Mouse (Mus musculus) urinary bladder, postnatal 10 days (tissue): Measurements from ENCODE around the gene Sugp2.
A peak's percentile ranks its signal among the peaks of the same experiment; 100 is the strongest.
"Not testable (repeated sequence)": the region's sequence is repeated elsewhere in the genome, so short reads cannot be mapped to it uniquely, and the experiment has no call there.

ENCODE experiments used
- DNase-seq: peaks from one replicate; pipeline ENCODE4 v3.0.0; 2022; ENCODE audit warnings: low spot score

The Sugp2 gene

GRCm38 (mm10) chr8:70234080-70234780, at the start of gene Sugp2, which contains the start of gene Armc6:
Sugp2 (plus strand) TSS chr8:70234226.
Armc6 (minus strand) TSS chr8:70234466.
- DNase-seq: peak; percentile 69

- DNase-seq: no peak
Observed at GRCm38 (mm10) chr8:70188707-70189106, 45.3 kb upstream of the Sugp2 start.

GRCm38 (mm10) chr8:70193238-70193637, 40.8 kb upstream of the Sugp2 start:
- no peak for DNase-seq

DNA sequence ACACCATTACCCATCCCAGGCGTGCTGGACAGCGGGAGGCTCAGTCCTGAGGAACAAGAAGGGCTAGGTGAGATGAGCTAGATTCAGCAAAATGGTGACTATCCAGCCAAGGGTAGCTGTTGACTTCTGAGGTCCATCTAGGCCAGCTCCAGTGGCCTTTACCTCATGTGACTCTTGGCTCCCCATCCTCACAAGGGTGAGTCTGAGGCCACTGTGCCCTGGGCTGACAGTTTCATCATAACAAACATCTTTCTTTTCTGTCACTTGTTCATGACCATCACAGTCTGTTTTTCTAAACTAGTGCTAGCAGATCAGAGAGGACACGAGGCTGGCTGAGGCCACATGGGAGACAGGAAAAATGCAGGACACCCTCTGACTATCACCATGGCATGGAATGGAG, 39.8 kb upstream of the Sugp2 start:
- DNase-seq: no peak

- no peak for DNase-seq
Observed at GRCm38 (mm10) chr8:70195762-70196161, 38.3 kb upstream of the Sugp2 start.

GRCm38 (mm10) chr8:70197603-70198002, 36.4 kb upstream of the Sugp2 start:
- DNase-seq: no peak

DNA sequence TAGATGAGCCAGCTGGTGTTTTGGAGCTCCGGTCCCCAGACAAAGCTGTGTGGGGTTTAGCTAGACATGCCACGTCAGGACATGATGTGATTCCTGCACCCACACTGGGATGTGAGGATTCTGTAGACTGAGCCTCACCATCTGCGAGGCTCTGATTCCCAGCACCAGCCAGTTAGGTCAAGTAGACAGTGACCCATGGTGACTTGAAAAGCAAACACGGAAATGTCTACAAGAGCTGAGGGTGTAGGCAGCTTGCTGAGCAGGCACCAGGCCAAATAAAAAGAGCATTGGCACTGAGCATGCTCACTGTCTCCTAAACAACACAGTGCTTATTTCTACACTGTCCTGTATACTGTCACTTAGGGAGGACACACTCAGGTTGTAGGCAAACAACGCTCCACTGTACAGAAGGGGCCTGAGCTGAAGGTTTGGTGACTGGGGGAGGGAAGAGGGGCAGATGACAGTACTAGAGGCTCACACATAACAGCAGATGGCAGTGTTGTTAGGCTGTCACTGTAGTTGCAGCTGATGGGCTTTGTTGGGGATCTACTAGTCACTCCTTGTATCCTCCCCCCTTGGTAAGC, 33.8 kb upstream of the Sugp2 start:
- DNase-seq: no peak

- DNase-seq: no peak
Observed at GRCm38 (mm10) chr8:70201417-70201816, 32.6 kb upstream of the Sugp2 start.

DNA sequence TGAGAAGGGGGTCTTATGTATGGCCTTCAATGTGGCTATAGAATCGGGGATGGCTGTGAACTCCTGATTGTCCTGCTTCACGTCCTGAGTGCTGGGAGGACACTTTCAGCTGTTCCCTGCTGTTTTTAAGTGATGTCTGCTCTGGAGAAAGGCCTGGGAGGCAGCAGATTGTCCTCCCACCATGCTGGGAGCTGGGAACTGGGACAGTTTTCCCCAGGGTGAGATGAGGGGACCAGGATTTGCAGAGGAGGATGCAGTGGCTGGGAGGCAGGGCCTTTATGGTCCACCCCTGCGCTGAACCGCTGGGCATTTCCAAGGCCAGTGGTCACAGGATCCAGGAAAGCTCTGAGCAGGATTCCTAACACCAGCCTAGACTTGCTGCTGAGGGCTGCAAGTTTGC, 31.0 kb upstream of the Sugp2 start:
- DNase-seq: no peak

DNA sequence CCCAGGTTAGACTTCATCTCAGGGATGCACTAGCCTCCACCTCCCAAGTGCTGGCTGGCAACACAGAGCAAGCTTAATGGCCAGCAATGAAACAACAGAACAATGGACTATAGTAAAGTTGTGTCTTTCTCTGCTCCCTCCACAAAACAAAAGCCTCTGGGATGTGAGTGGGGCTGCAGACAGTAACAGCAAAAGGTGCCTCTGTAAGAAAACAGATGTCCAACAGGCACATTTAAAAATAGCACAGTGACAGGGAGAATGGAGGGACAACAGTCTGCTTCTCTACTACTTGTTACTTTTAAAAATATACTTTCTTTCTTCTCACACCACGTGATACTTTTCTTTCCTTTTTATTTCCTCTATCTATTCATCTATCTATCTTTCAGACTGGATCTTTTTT, 29.3 kb upstream of the Sugp2 start:
- DNase-seq: no peak

- DNase-seq: no peak
Observed at GRCm38 (mm10) chr8:70208130-70208529, 25.9 kb upstream of the Sugp2 start.

- no peak for DNase-seq
Observed at GRCm38 (mm10) chr8:70210538-70210937, 23.5 kb upstream of the Sugp2 start.

GRCm38 (mm10) chr8:70211275-70211674, 22.8 kb upstream of the Sugp2 start:
- DNase-seq: no peak

DNA sequence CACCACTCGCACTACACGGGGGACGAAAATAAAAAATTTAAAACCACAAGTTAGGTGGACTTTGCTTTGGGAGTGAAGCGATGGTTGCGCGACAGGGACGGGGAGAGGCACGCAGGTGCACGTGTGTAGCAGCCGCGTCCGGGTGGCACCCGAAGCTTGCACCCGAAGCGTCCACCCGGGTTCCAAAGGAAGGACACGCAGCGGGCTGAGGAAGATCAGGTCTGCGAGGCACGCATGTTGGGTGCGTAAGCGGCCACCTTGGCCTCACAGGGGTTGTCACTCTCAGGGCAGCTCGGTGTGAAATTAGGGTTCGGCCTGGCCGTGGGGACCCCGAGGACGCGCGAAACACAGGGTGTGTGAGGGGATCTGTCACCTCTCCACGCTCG, 22.3 kb upstream of the Sugp2 start:
- DNase-seq: no peak

- DNase-seq: peak; percentile 91
Observed at GRCm38 (mm10) chr8:70212112-70213055, 21.6 kb upstream of the Sugp2 start, which contains the start of gene Slc25a42. Slc25a42 (minus strand) TSS chr8:70212305.

DNA sequence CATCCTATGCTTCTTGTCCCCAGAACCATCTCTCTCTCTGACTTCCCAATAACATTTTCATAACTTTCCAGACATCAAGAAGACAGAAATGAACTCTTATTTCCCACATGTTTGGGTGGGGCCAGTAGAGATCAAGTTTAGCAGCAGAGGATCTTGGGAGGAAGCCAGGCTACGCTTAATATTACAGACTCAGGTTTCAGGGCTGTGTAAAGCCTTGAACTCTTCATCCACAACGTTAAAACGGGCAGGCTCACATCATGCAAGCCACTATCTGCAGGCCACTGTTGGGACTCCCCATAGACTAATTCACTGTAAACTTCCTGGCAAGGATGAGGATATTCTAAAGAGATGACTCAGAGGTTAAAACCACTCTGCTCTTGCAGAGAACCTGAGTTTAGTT, 19.6 kb upstream of the Sugp2 start:
- no peak for DNase-seq

GRCm38 (mm10) chr8:70215092-70215491, 18.9 kb upstream of the Sugp2 start:
- no peak for DNase-seq

DNA sequence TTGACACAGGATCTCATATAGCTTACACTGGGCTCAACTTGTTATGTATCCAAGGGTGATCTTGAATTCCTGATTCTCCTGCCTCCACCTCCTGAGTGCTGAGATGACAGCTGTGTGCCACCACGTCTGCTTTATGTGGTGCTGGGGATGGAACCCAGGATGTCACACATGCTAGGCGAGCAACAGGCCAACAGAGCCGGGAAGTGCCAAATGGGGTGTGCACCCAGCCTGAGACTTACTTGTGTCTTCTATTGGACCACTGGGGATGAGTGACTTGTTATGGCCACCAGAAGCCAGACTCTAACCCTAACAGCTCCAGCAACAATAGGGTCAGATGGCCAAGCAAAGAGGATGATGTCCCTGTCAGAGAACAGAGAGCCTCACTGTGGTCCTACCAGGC, 17.9 kb upstream of the Sugp2 start:
- not testable (repeated sequence) for DNase-seq

- no peak for DNase-seq
Observed at GRCm38 (mm10) chr8:70216566-70216965, 17.5 kb upstream of the Sugp2 start.

- DNase-seq: no peak
Observed at GRCm38 (mm10) chr8:70217441-70217840, 16.6 kb upstream of the Sugp2 start.

DNA sequence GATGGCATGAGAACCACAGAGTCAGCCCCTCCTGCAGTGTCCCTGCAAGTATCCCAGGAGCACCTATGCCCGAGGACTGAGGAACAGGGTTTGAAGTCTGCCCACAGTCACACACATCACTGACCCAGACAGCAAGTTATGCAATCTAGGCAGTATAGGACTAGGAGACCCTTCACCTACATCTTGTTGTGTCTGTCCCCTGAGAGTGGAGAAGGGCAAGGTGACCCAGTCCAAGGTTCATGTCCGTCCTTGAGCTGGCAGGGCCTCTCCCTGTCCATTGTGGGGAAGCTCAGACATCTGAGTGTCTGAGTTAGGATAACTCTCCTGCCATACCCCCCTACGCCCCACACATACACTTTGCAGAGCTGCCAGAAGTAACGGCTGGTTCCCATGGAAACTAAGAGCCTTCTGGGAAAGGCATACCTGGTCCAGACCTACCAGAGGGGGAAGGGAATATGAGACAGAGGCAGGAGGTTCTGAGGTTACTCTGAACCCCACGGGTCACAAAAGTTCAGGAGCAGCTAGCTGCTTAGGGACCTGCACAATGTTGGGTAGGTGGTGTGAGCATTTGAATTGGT, 14.8 kb upstream of the Sugp2 start:
- no peak for DNase-seq

DNA sequence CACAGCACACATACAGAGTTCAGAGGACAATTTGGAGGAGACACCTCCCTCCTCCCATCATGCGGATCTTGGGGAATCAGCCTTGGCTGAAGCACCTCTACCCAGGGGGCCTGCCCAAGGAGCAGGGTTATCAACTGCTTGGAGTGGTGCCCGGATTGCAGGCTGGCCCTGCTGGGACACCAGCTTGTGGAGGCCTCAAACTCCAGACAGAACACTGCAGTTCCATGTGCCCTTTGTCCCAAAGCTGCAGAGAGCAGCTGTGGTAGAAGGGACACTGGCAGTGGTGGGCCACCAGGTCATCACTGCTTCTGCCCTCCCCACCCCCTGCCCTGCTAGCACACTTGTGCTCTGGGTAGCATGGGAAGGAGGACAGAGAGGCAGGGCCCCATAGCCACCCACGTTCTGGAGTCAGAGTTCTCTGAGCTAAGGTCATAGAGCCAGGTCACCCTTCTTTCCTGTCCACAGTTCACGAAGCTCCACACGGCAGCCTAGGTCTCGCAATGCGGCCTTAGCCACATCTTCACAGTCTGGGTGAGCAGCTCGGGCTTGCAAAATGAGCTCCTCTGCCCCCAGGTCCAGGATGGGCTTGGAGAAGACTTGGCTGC, 13.7 kb upstream of the Sugp2 start:
- DNase-seq: no peak
